Mouse (Mus musculus): Measurements from ENCODE around the gene Mapk12. TPM values are rescaled to one million over a fixed set of nuclear protein-coding genes. Genes with fewer than 3 reads are reported as not detected.

Gene Mapk12
- 6.4 and 6.5 TPM in 2 replicates for polyA plus RNA-seq (2015; fragmentation: Nextera tagmentation; extraction: Ambion mirVana)

DNA sequence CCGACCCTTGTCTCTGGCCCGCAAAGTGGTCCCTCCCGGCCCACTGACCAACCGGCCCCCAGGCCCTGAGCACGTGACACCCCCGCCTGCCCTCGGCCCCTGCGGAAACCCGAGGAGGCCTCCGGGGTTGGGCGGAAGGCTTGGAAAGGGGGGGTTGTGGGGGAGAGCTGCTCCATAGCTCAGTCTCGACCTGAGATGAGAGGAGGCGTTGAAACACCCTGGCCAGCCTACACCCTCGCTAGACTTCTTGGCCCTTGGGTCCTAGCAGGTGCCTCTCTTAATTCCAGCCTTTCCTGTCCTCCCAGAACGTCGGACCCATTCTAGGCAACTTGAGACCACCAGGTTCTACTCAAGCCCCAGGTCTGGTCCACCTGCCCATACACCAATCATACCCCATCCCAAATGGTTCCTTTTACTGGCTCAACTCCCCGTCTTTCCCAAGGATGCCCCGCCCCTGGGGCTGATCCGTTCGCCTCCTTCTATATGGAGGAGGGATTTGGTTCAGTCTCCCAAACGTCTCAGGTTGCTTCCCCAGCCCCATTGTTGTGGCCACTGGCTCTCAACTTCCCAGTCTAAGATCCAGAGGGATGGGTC is at the start of gene Mapk12:
Mapk12 (minus strand) TSS at position 45 of the 594 bp plus-strand sequence.
- peak; percentile 48 for ATAC-seq (ENCODE audit: low FRiP score, low read depth)
- H3K9me3 ChIP-seq, result no peaks in the 10 kb centered on the region
- WGBS, result 0% methylated on average over 21 of the region's 21 CpGs
- peaks cover 53% of the 10 kb centered on the region for H3K27me3 ChIP-seq
- no peak within 1 kb of the TSS for H3K27ac ChIP-seq
- peaks cover 20% of the 10 kb centered on the region for H3K4me1 ChIP-seq
- no peaks in the 10 kb centered on the region for H3K36me3 ChIP-seq
- H3K9ac ChIP-seq, result peak within 1 kb of the TSS; percentile 69
- H3K4me3 ChIP-seq, result peak within 1 kb of the TSS; percentile 54
- H3K4me2 ChIP-seq (replicated peaks), result peak within 1 kb of the TSS; percentile 96

- WGBS, result 87% methylated on average over 5 of the region's 5 CpGs
- Histone ChIP-seq H3K36me3 (peaks cover 44% of the 10 kb centered on the region), H3K4me3 (no peak overlapping the region), H3K4me1 (peaks cover 29% of the 10 kb centered on the region), H3K27ac (no peak overlapping the region), H3K27me3 (no peaks in the 10 kb centered on the region), H3K4me2 (replicated peaks) (no peak overlapping the region), H3K9me3 (no peaks in the 10 kb centered on the region), H3K9ac (no peak overlapping the region; the same call in 1 of the 2 replicates)
- ATAC-seq (ENCODE audit: low FRiP score, low read depth), result no peak
Observed at GRCm38 (mm10) chr15:89184937-89185227, 44.4 kb upstream of the Mapk12 start.

DNA sequence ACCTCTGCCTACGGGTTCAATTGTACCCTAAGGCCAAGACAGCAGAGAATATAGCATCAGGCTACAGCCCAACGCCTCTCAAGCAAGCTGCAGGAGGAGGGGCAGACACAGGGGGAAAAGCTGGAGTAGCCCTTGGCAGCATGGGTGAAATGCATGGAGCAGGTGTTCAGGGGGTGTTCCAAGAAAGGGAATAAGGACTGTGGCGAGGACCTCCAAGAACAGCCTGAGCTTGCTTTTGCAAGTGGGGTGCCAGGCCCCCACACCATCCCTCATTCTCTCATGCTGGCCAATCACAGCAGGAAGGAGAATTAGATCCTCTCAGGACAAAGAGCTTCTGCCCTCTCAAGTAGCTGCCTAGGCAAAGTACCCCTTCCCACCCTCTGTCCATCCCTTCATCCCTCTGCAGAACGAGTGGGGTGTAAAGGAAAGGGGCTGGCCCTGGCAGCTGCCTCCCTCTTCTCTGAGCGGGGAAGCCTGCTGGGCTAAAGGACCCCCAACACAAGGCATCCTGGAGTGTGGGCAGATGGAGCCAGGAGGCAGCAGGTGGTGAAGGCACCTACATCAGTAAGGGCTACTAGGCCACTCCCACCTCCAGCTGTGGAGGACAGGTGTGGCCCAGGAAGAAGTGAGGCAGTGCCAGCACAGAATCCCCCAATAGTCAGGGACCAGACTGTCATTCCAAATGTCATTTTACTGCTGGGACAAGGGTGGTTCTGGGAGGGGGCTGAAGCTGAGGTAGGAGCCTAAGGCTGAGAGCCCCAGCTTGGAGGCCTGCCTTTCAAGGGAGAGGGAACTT is 43.8 kb upstream of the Mapk12 start:
- ATAC-seq (ENCODE audit: low FRiP score, low read depth), result no peak
- WGBS, result 62% methylated on average over 5 of the region's 5 CpGs

DNA sequence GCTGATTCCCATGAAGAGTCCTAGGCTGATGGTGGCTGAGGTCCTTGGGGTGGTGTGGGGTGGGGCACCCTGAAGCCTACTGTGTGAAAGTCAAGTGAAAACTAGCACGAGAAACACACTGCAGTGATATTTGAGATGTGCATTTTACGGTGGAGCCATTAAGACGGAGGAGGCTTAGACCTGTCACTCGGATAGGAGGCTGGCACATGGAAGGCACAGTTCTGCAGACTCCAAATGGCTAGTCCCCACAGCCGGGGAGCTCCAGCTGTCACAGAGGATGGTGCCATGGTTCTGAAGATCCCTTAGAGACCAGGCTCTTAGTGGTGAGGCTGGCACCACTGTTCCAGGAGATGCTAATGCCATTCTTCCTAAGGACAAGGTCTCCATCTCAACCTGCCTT is 42.3 kb upstream of the Mapk12 start:
- H3K4me2 ChIP-seq (replicated peaks), result no peak overlapping the region
- no peak overlapping the region for H3K9ac ChIP-seq
- H3K27ac ChIP-seq, result no peak overlapping the region
- peaks cover 47% of the 10 kb centered on the region for H3K4me1 ChIP-seq
- H3K4me3 ChIP-seq, result no peak overlapping the region
- no peaks in the 10 kb centered on the region for H3K27me3 ChIP-seq
- WGBS, result 43% methylated on average over 5 of the region's 5 CpGs
- H3K36me3 ChIP-seq, result peaks cover 25% of the 10 kb centered on the region
- no peaks in the 10 kb centered on the region for H3K9me3 ChIP-seq
- ATAC-seq (ENCODE audit: low FRiP score, low read depth), result no peak

More for the DNA sequence above, 43.8 kb upstream of the Mapk12 start:
- Histone ChIP-seq H3K27ac (no peak overlapping the region), H3K4me3 (no peak overlapping the region), H3K9me3 (no peaks in the 10 kb centered on the region), H3K9ac (no peak overlapping the region), H3K36me3 (peaks cover 40% of the 10 kb centered on the region), H3K27me3 (no peaks in the 10 kb centered on the region), H3K4me2 (replicated peaks) (no peak overlapping the region), H3K4me1 (peaks cover 32% of the 10 kb centered on the region)

DNA sequence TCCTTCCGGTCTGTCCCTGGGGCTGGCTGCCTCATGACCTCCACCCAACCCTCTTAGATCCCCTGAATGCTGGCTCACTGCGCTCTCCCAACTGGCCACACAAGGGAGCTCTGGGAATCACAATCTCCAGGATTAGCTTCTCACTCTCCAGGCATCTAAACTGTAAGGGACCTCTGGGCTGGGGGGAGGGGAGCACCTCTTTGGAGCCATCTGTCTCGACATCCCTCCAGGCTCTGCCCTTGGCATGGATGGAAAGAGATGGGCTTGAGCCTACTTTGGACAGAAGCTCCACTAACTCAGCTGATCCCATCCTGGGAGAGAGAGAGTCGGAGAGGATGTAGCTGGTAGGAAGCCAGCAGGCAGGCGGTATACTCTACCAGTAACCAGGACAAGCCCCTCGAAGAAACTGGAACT is 41.8 kb upstream of the Mapk12 start:
- Histone ChIP-seq H3K36me3 (peaks cover 21% of the 10 kb centered on the region), H3K9ac (no peak overlapping the region), H3K4me3 (no peak overlapping the region), H3K4me2 (replicated peaks) (0 out of 2 replicates have a peak overlapping the region, but pooled peaks have one; percentile 96), H3K9me3 (no peaks in the 10 kb centered on the region), H3K27ac (no peak overlapping the region), H3K4me1 (peaks cover 52% of the 10 kb centered on the region), H3K27me3 (no peaks in the 10 kb centered on the region)
- no peak for ATAC-seq (ENCODE audit: low FRiP score, low read depth)
- 31% methylated on average over 6 of the region's 6 CpGs for WGBS

GRCm38 (mm10) chr15:89181561-89182270 is 41.2 kb upstream of the Mapk12 start:
- Histone ChIP-seq H3K9me3 (no peaks in the 10 kb centered on the region), H3K4me1 (peaks cover 58% of the 10 kb centered on the region), H3K4me3 (peak overlapping the region; percentile 82), H3K9ac (peak overlapping the region; percentile 93; the same call in 1 of the 2 replicates), H3K36me3 (peaks cover 14% of the 10 kb centered on the region), H3K4me2 (replicated peaks) (peak overlapping the region; percentile 96), H3K27me3 (no peaks in the 10 kb centered on the region), H3K27ac (no peak overlapping the region)
- WGBS, result 75% methylated on average over 10 of the region's 10 CpGs
- ATAC-seq (ENCODE audit: low FRiP score, low read depth), result no peak

DNA sequence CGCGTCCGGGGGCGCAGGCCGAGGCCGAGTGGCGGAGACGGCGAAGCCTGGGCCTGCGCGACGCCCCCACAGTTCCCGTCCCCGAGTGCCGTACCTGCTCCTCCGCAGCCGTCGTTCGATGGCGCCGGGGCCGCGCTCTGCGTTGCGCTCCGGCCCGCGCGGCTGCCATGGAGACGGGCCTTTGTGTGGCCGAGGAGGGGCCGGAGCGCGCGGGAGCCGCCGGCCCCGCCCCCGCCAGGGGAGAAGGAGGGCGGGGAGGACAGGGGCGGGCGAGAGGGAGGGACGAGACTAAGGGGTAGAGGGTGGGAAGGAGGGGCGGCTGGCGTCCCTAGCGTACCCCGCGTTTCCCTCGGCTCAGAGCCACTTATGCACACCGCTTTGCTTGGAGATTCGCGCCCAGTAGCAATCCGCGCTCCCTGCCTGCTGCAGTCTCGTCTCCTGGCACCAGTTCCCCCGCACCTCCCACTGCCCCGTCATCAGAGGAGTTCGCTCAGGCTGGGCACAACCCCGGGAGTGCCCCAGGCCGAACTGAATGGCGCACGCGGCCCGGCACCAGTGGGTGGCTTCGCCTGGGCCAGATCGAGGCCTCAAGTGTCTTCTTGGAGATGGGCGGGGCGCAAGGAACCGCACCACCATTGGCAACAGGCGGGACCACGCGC is 40.2 kb upstream of the Mapk12 start, which contains the start of gene Plxnb2:
Plxnb2 (minus strand) TSS at position 218 of the 659 bp plus-strand sequence.
- H3K4me3 ChIP-seq, result peak within 1 kb of the TSS; percentile 82
- H3K4me1 ChIP-seq, result peaks cover 68% of the 10 kb centered on the region
- ATAC-seq (ENCODE audit: low FRiP score, low read depth), result peak; percentile 91
- peak within 1 kb of the TSS; percentile 93 for H3K9ac ChIP-seq
- under 1% methylated on average over 57 of the region's 72 CpGs for WGBS
- no peaks in the 10 kb centered on the region for H3K9me3 ChIP-seq
- H3K27me3 ChIP-seq, result no peaks in the 10 kb centered on the region
- peak within 1 kb of the TSS; percentile 94 for H3K27ac ChIP-seq
- peaks cover 4% of the 10 kb centered on the region for H3K36me3 ChIP-seq
- H3K4me2 ChIP-seq (replicated peaks), result peak within 1 kb of the TSS; percentile 96

DNA sequence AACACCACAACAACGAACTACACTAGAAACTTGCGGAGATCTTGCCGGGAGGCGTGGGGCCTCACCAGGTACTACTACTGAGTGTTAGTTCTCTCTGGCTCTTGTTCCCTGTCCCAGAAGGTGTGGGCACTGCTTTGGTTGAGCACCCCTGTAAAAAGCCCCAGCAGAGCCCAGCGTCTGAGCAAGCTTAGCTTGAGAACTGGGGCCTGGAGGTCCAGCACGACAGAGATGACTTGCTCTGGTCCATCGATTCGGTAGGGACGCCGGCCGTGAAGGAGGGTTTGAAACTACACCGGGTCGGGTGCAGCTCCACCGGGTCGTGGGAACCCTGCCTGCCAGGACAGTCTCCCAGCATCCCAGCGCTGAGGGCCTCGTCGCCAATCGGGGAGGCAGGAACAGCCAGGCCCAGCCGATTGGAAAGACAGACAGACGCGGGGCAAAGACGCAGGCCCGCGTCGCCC is 39.6 kb upstream of the Mapk12 start:
- H3K4me1 ChIP-seq, result peaks cover 74% of the 10 kb centered on the region
- H3K27ac ChIP-seq, result peak overlapping the region; percentile 94
- peak overlapping the region; percentile 96 for H3K4me2 ChIP-seq (replicated peaks)
- H3K36me3 ChIP-seq, result no peaks in the 10 kb centered on the region
- WGBS, result 0% methylated on average over 26 of the region's 26 CpGs
- no peak; the same call in 1 of the 2 replicates for ATAC-seq (ENCODE audit: low FRiP score, low read depth)
- H3K9me3 ChIP-seq, result no peaks in the 10 kb centered on the region
- peak overlapping the region; percentile 93 for H3K9ac ChIP-seq
- H3K4me3 ChIP-seq, result peak overlapping the region; percentile 82
- no peaks in the 10 kb centered on the region for H3K27me3 ChIP-seq

DNA sequence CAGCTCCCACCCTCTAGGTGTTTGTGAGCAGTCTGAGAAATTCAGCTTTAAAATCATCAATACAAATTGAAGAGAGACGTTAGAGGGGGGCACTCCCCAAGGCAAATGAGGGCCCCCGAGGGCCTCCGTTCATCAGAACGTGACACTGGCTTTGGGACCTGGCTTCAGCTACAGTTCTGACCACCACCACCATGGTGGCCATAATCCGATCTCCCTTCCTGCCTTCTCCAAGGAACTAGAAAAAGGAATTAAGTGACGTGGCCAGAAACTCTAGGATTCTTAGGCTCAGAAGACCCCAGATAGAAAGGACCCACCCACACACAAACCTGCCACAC is 39.1 kb upstream of the Mapk12 start:
- no peaks in the 10 kb centered on the region for H3K36me3 ChIP-seq
- peak overlapping the region; percentile 93 for H3K9ac ChIP-seq
- H3K4me1 ChIP-seq, result peaks cover 76% of the 10 kb centered on the region
- WGBS, result 2% methylated on average over 6 of the region's 6 CpGs
- no peaks in the 10 kb centered on the region for H3K27me3 ChIP-seq
- H3K27ac ChIP-seq, result peak overlapping the region; percentile 94
- ATAC-seq (ENCODE audit: low FRiP score, low read depth), result no peak
- H3K9me3 ChIP-seq, result no peaks in the 10 kb centered on the region
- peak overlapping the region; percentile 82 for H3K4me3 ChIP-seq
- H3K4me2 ChIP-seq (replicated peaks), result peak overlapping the region; percentile 96

- peaks cover 76% of the 10 kb centered on the region for H3K4me1 ChIP-seq
- peak overlapping the region; percentile 82 for H3K4me3 ChIP-seq
- WGBS, result 1% methylated on average over 16 of the region's 16 CpGs
- no peaks in the 10 kb centered on the region for H3K9me3 ChIP-seq
- ATAC-seq (ENCODE audit: low FRiP score, low read depth), result no peak
- H3K4me2 ChIP-seq (replicated peaks), result peak overlapping the region; percentile 96
- H3K27me3 ChIP-seq, result no peaks in the 10 kb centered on the region
- H3K36me3 ChIP-seq, result no peaks in the 10 kb centered on the region
- H3K9ac ChIP-seq, result peak overlapping the region; percentile 93
- H3K27ac ChIP-seq, result peak overlapping the region; percentile 94
Observed at GRCm38 (mm10) chr15:89178954-89179629, 38.6 kb upstream of the Mapk12 start.

DNA sequence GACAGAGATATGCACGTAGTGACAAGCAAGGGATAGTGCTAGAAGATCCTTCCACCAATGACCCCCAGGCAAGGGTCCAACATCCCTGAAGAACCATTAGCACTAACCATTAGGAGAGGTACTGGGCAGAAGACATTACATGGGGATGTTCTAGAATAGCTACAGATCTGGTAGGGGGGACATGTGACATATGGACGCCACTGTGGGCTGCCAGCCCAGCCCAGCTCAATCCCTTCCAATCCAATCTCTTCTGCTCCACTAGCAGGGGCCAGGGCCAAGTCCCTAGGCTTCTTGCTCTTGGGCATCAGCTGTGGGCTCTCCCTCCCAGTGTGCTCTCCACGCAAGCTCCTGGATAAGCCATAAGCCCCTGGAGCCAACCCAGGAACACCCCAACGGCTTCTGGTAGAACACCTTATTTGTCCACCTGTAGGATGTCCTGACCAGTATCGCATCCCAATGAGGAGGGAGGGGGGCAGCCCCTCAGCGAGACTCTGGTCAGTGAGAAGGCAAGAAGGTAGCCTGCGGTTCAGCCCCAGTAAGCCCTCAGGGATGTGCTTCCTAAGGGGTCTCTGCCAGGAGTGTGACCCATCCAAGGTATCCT is 37.9 kb upstream of the Mapk12 start:
- peak overlapping the region; percentile 94 for H3K27ac ChIP-seq
- H3K27me3 ChIP-seq, result no peaks in the 10 kb centered on the region
- peaks cover 83% of the 10 kb centered on the region for H3K4me1 ChIP-seq
- no peak for ATAC-seq (ENCODE audit: low FRiP score, low read depth)
- H3K9me3 ChIP-seq, result no peaks in the 10 kb centered on the region
- peak overlapping the region; percentile 96 for H3K4me2 ChIP-seq (replicated peaks)
- 75% methylated on average over 7 of the region's 7 CpGs for WGBS
- H3K4me3 ChIP-seq, result peak overlapping the region; percentile 82
- peak overlapping the region; percentile 93; the same call in 1 of the 2 replicates for H3K9ac ChIP-seq
- no peaks in the 10 kb centered on the region for H3K36me3 ChIP-seq

All from limb, embryonic 13.5 days (tissue).